Mouse (Mus musculus) forebrain, embryonic 16.5 days (tissue): ENCODE data around the gene Ugt1a6b. TPM values are rescaled to one million over a fixed set of nuclear protein-coding genes. Genes with fewer than 3 reads are reported as not detected.
A peak's percentile ranks its signal among the peaks of the same experiment; 100 is the strongest.
"Not testable (repeated sequence)": the region's sequence is repeated elsewhere in the genome, so short reads cannot be mapped to it uniquely, and the experiment has no call there.

ENCODE experiments used
- ATAC-seq: fragments of 200-750 bp; cut with Nextera tagmentation; 2 replicates; pipeline ENCODE4 v1.8.0; 2017; ENCODE audit warnings: mild to moderate bottlenecking, moderate library complexity
- H3K27ac ChIP-seq: fragments of 300-500 bp; sonication (generic); 2 replicates; pipeline ENCODE4 v1.5.1; 2014; ENCODE audit warnings: low read length, control low read depth
- H3K27me3 ChIP-seq: fragments of 300-500 bp; sonication (generic); replicated peaks from 2 replicates; pipeline ENCODE4 v1.6.1; 2014; ENCODE audit warnings: low read length; ENCODE audit not compliant: control insufficient read depth, insufficient read depth
- H3K36me3 ChIP-seq: fragments of 300-500 bp; sonication (generic); 2 replicates; pipeline ENCODE4 v1.6.1; 2014; ENCODE audit not compliant: control insufficient read depth, insufficient read depth
- H3K4me1 ChIP-seq: fragments of 300-500 bp; sonication (generic); replicated peaks from 2 replicates; pipeline ENCODE4 v1.6.1; 2014; ENCODE audit warnings: low read length; ENCODE audit not compliant: control insufficient read depth, insufficient read depth
- H3K4me2 ChIP-seq: fragments of 300-500 bp; sonication (generic); 2 replicates; pipeline ENCODE4 v1.6.1; 2014; ENCODE audit warnings: mild to moderate bottlenecking, low read length, control low read depth
- H3K4me3 ChIP-seq: fragments of 300-500 bp; sonication (generic); replicated peaks from 2 replicates; pipeline ENCODE4 v1.5.1; 2014; ENCODE audit warnings: mild to moderate bottlenecking, low read length, control low read depth
- H3K9ac ChIP-seq: fragments of 300-500 bp; sonication (generic); replicated peaks from 2 replicates; pipeline ENCODE4 v1.6.1; 2014; ENCODE audit warnings: low read depth, low read length, control low read depth
- H3K9me3 ChIP-seq: fragments of 300-500 bp; sonication (generic); 2 replicates; pipeline ENCODE4 v1.6.1; 2016; ENCODE audit warnings: low read length; ENCODE audit not compliant: control insufficient read depth
- WGBS: fragments of 180-500 bp; shearing (Covaris S2); extraction: QIAGEN DNeasy Blood & Tissue Kit; methylation state at CpG from one replicate; pipeline ENCODE4 v1.1.7; 2014; 5-methylcytosine and 5-hydroxymethylcytosine counted together
- polyA plus RNA-seq: library from polyadenylated mRNA; unstranded; fragments of >200 nt; fragmentation: Nextera tagmentation; extraction: Ambion mirVana; gene quantifications from 2 replicates; pipeline ENCODE4 v1.2.1, GENCODE M21; 2015

The Ugt1a6b gene
- polyA plus RNA-seq, 1 experiment from 2014 or later, result 1.0 TPM

DNA sequence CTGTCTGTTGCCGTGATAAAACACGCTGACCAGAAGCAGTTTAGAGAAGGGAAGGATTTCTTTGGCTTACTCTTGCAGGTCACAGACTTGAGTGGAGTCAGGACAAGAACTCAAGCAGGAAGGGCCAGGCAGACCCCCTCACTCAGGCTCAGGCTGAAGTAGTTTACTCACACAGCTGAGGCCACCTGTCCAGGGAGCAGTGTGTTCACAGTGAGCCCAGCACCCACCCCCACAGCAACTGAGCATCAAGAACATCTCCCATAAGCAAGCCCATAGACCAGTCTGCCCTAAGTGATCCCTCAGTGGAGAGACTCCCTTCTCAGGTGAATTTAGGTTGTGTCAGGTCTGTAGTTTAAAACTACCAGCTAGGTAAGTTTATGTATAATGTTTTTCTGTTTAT lies 6.6 kb downstream of the Ugt1a6b start:
- not testable (repeated sequence) for H3K36me3 ChIP-seq, H3K27me3 ChIP-seq, H3K4me2 ChIP-seq, H3K9me3 ChIP-seq, H3K4me1 ChIP-seq, H3K9ac ChIP-seq, H3K27ac ChIP-seq, H3K4me3 ChIP-seq, ATAC-seq
- WGBS, result 91% methylated on average over 2 of the region's 2 CpGs

DNA sequence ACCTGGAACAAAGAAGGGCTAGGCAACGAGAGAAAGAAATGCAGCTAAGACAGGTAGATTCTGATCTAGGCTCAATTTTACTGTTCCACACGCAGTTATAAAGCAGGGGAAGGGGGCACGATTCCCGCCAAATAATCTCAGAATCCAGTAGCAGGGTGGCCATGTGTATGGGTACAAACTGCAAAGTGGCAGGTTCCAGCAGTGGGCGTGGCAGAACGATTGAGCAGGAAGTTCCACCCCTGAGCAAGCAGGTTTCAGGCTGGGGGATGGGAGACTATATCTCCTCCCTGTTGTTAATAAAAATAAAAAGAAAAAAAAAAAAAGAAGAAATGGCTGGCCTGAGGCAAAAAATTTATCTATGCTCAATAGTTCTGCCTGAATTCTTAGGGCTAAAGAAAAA lies 9.7 kb downstream of the Ugt1a6b start:
- WGBS, result over 99% methylated on average over 6 of the region's 6 CpGs
- not testable (repeated sequence) for ATAC-seq, H3K9me3 ChIP-seq, H3K9ac ChIP-seq, H3K27me3 ChIP-seq, H3K27ac ChIP-seq, H3K4me1 ChIP-seq, H3K4me2 ChIP-seq, H3K36me3 ChIP-seq, H3K4me3 ChIP-seq

DNA sequence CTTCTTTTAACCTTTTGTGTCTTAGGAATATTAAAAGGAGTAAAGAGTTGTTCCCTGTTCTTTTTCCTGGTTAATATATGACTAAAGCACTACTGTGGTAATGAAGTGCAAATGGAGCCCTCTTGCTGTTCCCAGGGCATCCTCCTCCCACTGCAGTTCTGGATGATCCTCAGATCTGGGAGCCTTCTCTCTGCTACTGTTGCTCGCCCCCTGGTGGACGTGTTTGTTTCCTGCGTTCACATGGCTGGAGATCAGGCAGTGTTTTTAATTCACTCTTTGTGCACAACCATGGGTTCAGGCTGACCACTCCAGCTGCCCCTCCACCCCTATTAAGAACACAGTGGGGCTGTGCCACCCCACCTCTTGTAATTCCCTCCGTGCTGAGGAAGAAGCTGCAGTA lies 17.5 kb downstream of the Ugt1a6b start:
- H3K27ac ChIP-seq, H3K4me2 ChIP-seq, H3K27me3 ChIP-seq, H3K9ac ChIP-seq, H3K36me3 ChIP-seq, H3K9me3 ChIP-seq, H3K4me3 ChIP-seq, H3K4me1 ChIP-seq, ATAC-seq: not testable (repeated sequence)
- WGBS, result 13% methylated on average over 3 of the region's 4 CpGs

DNA sequence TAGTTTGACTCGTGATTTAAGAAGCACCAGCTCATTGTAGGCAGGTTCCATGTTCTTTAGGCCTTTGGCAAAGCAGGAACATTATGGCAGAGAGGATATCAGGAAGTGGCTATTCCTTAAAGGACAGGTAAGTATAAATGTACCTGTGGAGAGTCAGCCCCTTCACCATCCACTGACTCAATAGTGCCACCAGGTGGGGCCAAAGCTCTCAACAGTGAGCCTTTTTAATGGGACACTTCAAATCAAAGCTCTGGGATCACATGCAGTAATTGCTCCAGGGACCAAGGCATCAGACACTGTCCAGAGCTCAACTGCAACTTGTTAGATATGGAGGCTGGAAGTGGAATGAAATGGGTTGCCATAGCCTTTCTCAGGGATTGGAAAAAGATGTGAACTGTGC lies 18.5 kb downstream of the Ugt1a6b start:
- no CpG with 5 or more reads among the region's 1 CpGs for WGBS
- H3K27me3 ChIP-seq, H3K9ac ChIP-seq, H3K4me2 ChIP-seq, ATAC-seq, H3K27ac ChIP-seq, H3K36me3 ChIP-seq, H3K9me3 ChIP-seq, H3K4me1 ChIP-seq, H3K4me3 ChIP-seq: not testable (repeated sequence)

DNA sequence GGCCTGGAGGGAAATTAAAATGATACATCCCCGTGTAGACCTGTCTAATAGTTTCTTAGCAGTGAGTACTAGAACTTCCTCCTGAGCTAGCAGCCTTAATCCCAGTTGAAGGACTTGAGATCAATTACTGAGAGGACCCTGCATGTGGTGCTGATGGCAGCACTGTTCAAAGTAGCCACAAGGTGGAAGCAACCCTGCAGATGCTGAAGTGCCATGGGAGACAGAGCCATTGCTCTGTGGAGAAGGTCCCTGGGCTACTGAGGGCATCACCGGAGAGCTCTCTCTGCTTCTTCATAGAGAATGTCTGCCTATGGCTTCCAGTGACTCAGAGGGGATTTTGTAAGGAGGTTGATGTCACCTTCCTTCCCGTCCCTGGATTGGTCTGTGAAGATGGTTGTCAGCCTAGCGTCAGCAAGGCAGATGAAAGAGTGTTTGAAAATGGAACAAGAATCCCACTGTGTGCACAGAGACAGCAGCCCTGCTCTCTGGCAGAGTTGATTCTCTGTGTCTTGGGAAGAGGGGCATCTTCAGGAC lies 22.8 kb downstream of the Ugt1a6b start:
- not testable (repeated sequence) for H3K27ac ChIP-seq, H3K4me3 ChIP-seq, H3K9me3 ChIP-seq, H3K4me2 ChIP-seq, H3K4me1 ChIP-seq, H3K36me3 ChIP-seq, H3K27me3 ChIP-seq, ATAC-seq, H3K9ac ChIP-seq
- WGBS, result 80% methylated on average over 2 of the region's 4 CpGs

DNA sequence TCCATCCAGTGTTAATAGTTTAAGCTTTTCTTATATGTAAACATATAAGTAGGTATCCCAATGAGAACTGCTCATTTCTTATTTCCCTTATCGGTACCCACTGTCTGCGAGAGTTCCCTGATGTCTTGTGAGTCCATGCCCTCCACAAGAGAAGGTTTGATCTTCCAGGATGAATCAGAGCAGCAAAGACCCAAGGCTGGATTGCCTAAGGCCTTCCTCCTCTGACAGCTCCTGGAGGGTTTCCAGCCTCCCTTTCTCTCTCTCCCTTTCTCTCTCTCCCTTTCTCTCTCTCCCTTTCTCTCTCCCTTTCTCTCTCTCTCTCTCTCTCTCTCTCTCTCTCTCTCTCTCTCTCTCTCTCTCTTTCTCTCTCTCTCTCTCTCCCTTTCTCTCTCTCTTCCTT lies 26.0 kb downstream of the Ugt1a6b start:
- H3K9ac ChIP-seq, H3K27me3 ChIP-seq, H3K36me3 ChIP-seq, ATAC-seq, H3K4me1 ChIP-seq, H3K27ac ChIP-seq, H3K4me2 ChIP-seq, H3K4me3 ChIP-seq, H3K9me3 ChIP-seq: not testable (repeated sequence)
- WGBS, result 88% methylated on average over 2 of the region's 2 CpGs

DNA sequence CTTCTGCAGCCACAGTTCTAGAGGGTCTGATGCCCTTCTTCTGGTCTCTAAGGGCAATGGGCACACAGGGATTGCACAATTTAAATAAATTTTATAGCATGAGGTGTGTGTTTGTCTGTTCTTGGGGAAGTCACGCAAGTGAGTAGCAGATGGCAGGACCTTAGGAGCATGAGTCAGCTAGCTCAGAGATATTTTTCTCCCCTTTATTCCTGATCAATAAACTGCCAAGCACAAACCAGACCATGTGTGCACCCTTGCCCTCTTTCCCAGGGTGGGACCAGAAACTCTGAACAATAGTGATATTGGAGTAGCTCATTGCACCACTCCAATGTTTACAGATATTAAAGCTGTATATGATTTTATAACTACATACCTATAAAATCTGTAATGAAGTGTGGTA lies 27.2 kb downstream of the Ugt1a6b start:
- not testable (repeated sequence) for H3K27ac ChIP-seq, H3K4me1 ChIP-seq, H3K9ac ChIP-seq, ATAC-seq, H3K9me3 ChIP-seq, H3K4me2 ChIP-seq, H3K36me3 ChIP-seq, H3K4me3 ChIP-seq, H3K27me3 ChIP-seq
- whole genome bisulfite sequencing, result 88% methylated on average over 1 of the region's 1 CpGs

DNA sequence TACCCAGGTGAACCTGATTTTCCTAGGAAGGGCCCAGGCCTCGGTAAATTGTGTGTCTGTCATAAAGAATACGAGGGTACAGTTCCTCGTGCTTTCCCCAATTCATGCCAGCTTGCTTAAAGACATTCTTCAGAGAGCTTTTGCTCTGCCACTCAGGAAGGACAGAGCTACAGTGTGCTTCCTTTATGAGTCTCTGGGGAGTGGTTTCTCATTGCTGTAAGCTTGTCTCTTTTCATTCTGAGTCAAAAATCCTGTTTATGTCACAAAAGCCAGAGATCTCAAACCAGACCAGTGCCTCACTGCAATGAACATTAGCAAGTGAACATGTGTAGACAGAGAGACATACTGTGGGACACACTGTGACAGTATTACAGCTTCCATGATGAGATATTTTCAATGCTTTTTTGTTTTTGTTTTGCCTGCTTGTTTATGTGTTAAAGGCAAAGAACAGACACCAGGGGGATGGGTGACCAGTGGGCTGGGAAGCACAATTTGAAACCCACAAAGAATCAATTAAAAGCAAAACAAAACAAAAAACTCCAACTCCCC lies 30.9 kb downstream of the Ugt1a6b start:
- Histone ChIP-seq H3K36me3 (no peaks in the 10 kb centered on the region), H3K4me3 (no peak overlapping the region), H3K27ac (peak overlapping the region; percentile 17; the same call in 1 of the 2 replicates), H3K9ac (no peak overlapping the region), H3K27me3 (no peaks in the 10 kb centered on the region), H3K4me1 (peaks cover 7% of the 10 kb centered on the region; the same call in 1 of the 2 replicates), H3K4me2 (no peak overlapping the region), H3K9me3 (no peaks in the 10 kb centered on the region)
- 26% methylated on average over 3 of the region's 3 CpGs for WGBS
- ATAC-seq, result 0 out of 2 replicates have a peak, but pooled peaks have one; percentile 3

DNA sequence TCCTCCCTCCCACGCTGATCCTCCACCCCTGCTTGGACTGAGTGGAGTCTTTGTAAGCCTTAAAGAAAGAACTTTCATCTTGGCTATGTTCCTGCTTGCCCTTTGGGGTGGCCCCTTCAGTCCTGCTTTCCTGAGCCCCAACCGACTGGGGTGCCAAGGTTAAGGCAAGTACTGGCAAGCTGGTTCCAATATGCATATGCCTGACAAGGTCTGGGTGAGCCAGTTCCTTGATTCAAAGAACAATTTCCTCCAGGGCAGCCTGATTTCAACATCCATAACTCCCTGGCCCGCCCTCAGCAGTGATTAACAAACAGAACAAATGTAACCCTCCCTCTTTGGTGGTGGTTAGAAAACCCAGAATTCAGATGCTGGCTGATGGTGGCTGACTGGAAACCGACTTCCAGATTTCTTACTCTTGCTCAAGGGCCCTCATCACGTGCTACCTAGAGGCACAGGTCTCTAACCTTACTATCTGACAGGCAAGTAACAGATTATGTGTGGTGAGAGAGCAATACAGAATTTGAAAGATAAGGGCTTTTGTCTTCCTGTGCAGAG lies 31.5 kb downstream of the Ugt1a6b start, which contains the start of gene Ugt1a6a:
Ugt1a6a (plus strand) TSS at position 353 of the 555 bp plus-strand sequence.
- not testable (repeated sequence) for H3K4me2 ChIP-seq, H3K4me3 ChIP-seq, H3K27me3 ChIP-seq, H3K36me3 ChIP-seq, H3K9ac ChIP-seq, H3K9me3 ChIP-seq, H3K4me1 ChIP-seq
- WGBS, result 20% methylated on average over 5 of the region's 5 CpGs
- peak; percentile 80 for ATAC-seq
- H3K27ac ChIP-seq, result peak within 1 kb of the TSS; percentile 23
